Mouse (Mus musculus) spleen, adult 2 months (tissue): ENCODE results near the gene Hoxa2.

Experiments
- CTCF ChIP-seq: fragments of 200-500 bp; IDR thresholded peaks from 2 replicates; pipeline ENCODE4 v1.5.1; 2011; ENCODE audit warnings: mild to moderate bottlenecking, inconsistent platforms; ENCODE audit not compliant: insufficient read depth, insufficient read length, insufficient replicate concordance; ENCODE audit errors: extremely low read depth
- POLR2A ChIP-seq: fragments of 200-500 bp; IDR thresholded peaks from 2 replicates; pipeline ENCODE4 v1.6.1; 2011; ENCODE audit warnings: low read depth, low read length, inconsistent platforms

- no peak for TF ChIP-seq CTCF
- no peak for TF ChIP-seq POLR2A
Observed at GRCm38 (mm10) chr6:52165441-52166370, 1.1 kb upstream of the Hoxa2 start.
